Mouse (Mus musculus): Measurements from ENCODE around the gene Slc25a30. TPM values are rescaled to one million over a fixed set of nuclear protein-coding genes. Genes with fewer than 3 reads are reported as not detected.
"Not testable (repeated sequence)": the region's sequence is repeated elsewhere in the genome, so short reads cannot be mapped to it uniquely, and the experiment has no call there.

Slc25a30 gene
- total RNA-seq, 2 experiments from 2014 or later, result 20.8 to 21.1 TPM

GRCm38 (mm10) chr14:75794726-75795125 lies 7.9 kb upstream of the Slc25a30 start:
- intact Hi-C loops (cut with DNase I), result no loop called here
- no peak for DNase-seq

DNA sequence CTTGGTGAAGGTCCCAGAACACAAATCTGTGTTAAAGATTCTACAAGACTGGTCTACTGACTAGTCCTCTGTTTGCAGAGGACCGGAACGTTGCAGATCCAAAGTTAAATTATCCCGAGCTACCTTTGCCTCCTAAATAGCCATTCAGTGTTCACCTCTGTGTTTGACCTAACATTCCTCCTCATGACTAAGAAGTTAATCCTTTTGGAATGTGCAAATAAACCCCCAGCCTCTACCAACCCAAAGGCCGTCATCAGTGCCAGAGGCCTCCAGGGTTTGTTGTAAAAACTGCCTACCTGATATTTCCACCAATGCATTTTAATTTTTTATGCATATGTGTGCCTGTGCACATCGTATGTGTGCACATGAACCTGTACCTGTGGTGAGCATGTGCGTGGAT lies 7.5 kb upstream of the Slc25a30 start:
- no peak for DNase-seq
- intact Hi-C loops (cut with DNase I), result no loop called here

GRCm38 (mm10) chr14:75793110-75793509 lies 6.3 kb upstream of the Slc25a30 start:
- DNase-seq, result no peak
- intact Hi-C loops (cut with DNase I), result no loop called here

- no peak for DNase-seq
- intact Hi-C loops (cut with DNase I), result no loop called here
Measured at GRCm38 (mm10) chr14:75791372-75791771, 4.5 kb upstream of the Slc25a30 start.

DNA sequence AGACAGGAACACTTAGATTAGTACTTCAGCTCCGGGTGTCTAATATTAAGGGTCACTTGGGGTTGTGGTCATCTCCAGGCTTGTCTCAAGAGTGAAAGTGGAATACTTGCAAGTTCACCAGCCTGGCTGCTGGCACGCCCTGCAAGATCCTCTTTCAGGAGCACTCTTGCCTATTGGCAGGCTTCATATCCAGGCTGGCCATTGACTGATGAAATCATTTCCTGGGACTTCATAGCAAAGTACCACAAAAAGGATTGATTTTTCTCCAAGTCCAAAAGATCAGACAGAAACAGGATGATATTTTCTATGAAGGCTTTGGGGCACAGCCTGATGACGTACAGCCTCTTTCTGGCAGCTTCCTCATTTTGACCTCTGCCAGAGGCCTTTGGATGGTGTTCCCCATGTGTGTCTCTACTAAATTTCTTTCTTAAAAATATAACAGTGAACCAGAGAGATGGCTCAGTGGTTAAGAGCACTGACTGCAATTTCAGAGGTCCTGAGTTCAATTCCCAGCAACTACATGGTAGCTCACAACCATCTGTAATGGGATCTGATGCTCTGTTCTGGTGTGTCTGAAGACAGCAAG lies 3.7 kb upstream of the Slc25a30 start:
- intact Hi-C loops (cut with DNase I), result no loop called here
- no peak for DNase-seq

GRCm38 (mm10) chr14:75789291-75789690 lies 2.5 kb upstream of the Slc25a30 start:
- DNase-seq, result no peak
- intact Hi-C loops (cut with DNase I), result no loop called here

DNA sequence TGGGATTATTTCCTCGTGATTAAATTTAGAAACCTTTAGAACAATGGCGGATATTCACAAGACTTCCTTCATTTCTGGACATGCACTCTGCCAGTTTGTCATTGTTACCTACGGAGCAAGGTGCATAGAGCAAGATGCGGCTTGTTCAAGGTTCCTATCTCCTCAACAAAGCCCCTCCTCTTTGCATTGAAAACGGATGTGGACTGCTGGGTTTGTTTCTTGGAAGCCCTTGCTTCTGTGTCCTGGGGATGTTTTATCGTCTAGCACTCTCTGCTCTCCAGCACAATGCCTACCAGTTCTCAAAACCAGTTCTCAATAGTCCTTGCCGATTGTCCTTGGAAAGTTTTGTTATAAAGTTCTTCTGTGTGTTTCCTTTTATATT lies 948 bp upstream of the Slc25a30 start:
- DNase-seq, result no peak
- intact Hi-C loops (cut with DNase I), result loop anchor here (2.0 kb wide), 1 partner anchor 43 kb away; no protein-coding TSS in a partner anchor

DNA sequence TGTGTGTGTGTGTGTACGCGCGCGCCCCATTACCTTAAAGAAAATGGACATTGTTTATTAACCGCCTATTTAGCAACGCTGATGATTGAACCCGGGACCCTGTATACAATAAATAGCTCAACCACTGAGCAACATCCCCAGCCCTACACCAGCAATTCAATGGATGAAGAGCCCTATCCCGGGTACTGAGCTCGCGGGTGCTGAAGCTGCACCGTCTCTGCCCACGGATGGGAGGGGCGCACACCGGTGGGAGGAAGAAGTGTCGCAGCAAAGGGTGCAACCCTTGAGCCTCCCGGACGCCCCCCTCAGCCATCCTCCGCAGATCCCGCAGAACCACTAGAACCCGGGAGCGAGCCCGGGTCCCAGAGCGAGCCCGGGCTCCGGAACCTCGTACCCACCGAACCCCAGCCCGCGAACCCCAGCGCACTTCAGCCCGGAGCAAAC lies 391 bp downstream of the Slc25a30 start:
- DNase-seq, result no peak
- intact Hi-C loops (cut with DNase I), result loop anchor here (2.0 kb wide), 1 partner anchor 44 kb away; no protein-coding TSS in a partner anchor

GRCm38 (mm10) chr14:75779913-75780312 lies 6.9 kb downstream of the Slc25a30 start:
- intact Hi-C loops (cut with DNase I), result no loop called here
- no peak for DNase-seq

- intact Hi-C loops (cut with DNase I), result no loop called here
- no peak for DNase-seq
Measured at GRCm38 (mm10) chr14:75776637-75777036, 10.2 kb downstream of the Slc25a30 start.

DNA sequence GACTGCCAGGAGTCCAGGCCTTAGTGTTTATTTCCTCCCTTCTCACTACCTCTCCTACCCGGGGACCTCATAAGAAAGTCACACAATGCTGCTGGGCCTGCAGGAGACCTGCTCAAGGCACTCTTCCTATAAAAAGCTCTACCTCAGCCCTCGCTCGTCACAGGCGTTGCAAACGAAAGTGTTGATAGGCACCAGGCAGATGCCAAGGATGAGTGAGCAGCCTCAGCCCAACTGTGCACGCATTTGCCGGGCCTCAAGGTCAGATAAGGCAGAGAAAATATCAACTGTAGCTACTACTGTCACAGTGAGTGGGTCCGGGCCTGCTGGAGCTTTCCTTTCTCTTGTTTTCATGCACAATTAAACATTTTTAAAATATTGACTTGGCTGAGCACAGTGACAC lies 13.4 kb downstream of the Slc25a30 start:
- DNase-seq, result peak; percentile 17 to 54
- intact Hi-C loops (cut with DNase I), result no loop called here

- intact Hi-C loops (cut with DNase I); DNase-seq: not testable (repeated sequence)
Measured at GRCm38 (mm10) chr14:75772407-75772806, 14.4 kb downstream of the Slc25a30 start.

DNA sequence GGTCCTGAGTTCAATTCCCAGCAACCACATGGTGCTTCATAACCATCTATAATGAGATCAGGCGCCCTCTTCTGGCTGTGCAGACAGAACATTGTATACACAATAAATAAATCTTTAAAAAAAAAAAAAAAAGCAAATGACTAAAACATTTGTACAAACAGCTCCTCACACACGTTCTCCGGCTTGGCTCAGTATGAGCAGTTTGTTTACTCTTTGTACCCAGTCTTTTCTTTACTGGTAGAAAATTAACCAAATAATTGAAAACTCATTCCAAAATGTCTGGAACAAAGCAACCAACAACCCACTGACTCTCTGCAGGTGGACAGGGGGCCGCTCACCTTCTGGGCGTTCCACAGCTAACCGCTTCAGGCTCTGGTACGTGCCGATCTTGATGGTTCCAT lies 15.7 kb downstream of the Slc25a30 start:
- no peak for DNase-seq
- intact Hi-C loops (cut with DNase I), result no loop called here

- intact Hi-C loops (cut with DNase I), result no loop called here
- no peak for DNase-seq
Measured at GRCm38 (mm10) chr14:75769334-75769733, 17.5 kb downstream of the Slc25a30 start.

DNA sequence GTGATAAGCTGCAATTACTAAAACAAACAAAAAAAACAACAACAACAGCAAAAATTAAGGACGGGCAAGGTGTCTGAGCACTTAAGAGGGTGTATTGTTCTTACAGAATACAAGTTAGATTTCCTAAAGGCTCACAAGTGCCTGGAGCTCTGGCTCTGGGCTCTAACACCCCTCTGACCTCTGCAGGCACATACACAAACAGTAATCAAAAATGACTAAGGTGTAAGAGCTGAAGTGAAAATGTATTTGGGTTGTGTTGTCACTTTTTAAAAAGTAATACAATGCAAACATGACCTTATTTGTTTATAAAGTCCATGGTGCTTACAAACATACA lies 18.6 kb downstream of the Slc25a30 start:
- DNase-seq, result no peak
- intact Hi-C loops (cut with DNase I), result loop anchor here (1.0 kb wide), 1 partner anchor 61 kb away; no protein-coding TSS in a partner anchor

- DNase-seq, result peak; percentile 68 to 81
- intact Hi-C loops (cut with DNase I), result loop anchor here (1.0 kb wide), 1 partner anchor 62 kb away; no protein-coding TSS in a partner anchor
Measured at GRCm38 (mm10) chr14:75767492-75768274, 19.2 kb downstream of the Slc25a30 start.

DNA sequence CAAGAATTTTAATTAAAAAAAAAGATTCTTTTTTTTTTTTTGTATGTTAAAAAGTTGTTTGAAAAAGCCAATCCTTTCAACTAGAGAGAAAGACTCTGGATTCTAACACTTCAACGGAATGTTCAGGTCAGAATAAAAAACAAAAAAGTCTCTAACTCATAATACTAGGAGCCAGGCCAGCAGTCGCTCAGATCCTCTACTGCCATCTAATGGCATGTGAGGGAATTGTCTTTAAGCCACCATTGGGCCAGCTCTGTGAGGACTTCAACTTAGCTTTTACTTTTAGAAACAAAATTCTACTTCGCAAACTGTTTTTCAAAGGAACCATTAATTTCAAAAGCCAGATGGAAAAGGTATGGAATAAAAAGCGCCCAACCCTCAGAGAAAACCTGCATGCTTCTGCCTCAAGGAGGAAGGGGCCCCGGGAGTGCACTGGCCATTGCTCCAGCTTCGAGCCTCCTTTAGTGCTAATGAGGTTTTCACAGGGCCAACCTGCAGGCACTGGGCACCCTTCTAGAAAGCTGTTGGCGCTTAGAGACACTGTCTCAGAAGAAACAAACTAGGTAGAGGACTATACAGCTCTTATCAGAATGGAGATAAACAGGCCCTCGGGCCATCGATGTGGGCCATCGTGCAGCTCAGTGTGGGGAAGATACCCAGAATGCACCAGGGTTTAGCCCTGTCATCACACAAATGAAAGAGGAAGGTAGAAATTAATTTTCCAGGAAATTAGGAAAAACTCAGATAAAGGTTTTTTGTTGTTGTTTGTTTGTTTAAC lies 25.6 kb downstream of the Slc25a30 start:
- DNase-seq, result peak; percentile 19 to 63
- intact Hi-C loops (cut with DNase I), result no loop called here

DNA sequence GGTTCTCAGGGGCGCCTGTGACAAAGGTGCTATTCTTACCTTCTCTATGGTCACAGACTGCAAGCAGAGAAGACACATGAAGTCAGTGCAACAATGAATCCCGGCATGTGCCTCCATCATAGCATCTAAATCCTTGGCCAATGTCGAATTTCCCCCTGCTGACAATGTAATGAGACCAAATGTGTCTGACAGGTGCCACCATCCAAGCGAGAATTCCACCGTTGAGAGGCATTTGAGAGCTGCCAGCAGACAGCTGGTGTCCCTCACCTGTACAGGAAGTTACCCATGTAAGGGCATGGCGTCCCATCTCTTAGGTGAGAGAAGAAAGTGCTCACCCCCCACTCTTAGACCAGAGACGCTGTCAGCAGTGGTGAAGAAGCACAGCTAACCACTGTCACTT lies 28.4 kb downstream of the Slc25a30 start:
- DNase-seq, result no peak
- intact Hi-C loops (cut with DNase I), result no loop called here

GRCm38 (mm10) chr14:75757821-75758220 lies 29.0 kb downstream of the Slc25a30 start:
- no peak for DNase-seq
- intact Hi-C loops (cut with DNase I), result no loop called here

GRCm38 (mm10) chr14:75756971-75757370 lies 29.9 kb downstream of the Slc25a30 start:
- intact Hi-C loops (cut with DNase I), result no loop called here

More at GRCm38 (mm10) chr14:75756971-75757370, 29.9 kb downstream of the Slc25a30 start:
- DNase-seq, result no peak

All from heart, postnatal 14 days (tissue).